Mouse (Mus musculus): Measurements from ENCODE around the gene Gm8104.
"Not testable (repeated sequence)": the region's sequence is repeated elsewhere in the genome, so short reads cannot be mapped to it uniquely, and the experiment has no call there.

- not testable (repeated sequence) for TF ChIP-seq POLR2A (IDR thresholded peaks at IDR 0.05; ENCODE audit: extremely low read depth, insufficient read depth, low read length); CTCF (IDR thresholded peaks at IDR 0.05; ENCODE audit: low read depth, low read length)
Observed at GRCm38 (mm10) chr14:43060179-43060578, 40.2 kb upstream of the Gm8104 start.

All from liver, adult 2 months (tissue).